In genomic region chr9:80155277-80155676, GRCm38 (mm10) we compare ENCODE assay signal across 8 mouse cellular contexts. TPM values are rescaled to one million over a fixed set of nuclear protein-coding genes. Genes with fewer than 3 reads are reported as not detected.
DNase-seq lines count a peak whose midpoint lies in the region; ATAC-seq and TF ChIP-seq lines count a peak whose summit lies in the region.

No protein-coding gene starts in this region.

- no peaks in the 10 kb centered on the region for H3K27me3 ChIP-seq in heart, embryonic 15.5 days

- no peak overlapping the region for H3K4me3 ChIP-seq in ES-E14 (ENCODE audit: insufficient read depth in 1 of 2, low read depth in 1 of 2, low read length in 2 of 2, poor library complexity in 1 of 2, severe bottlenecking in 1 of 2)
- no peak overlapping the region for H3K4me3 ChIP-seq in heart, embryonic 15.5 days

- no peak overlapping the region for H3K4me2 ChIP-seq in heart, embryonic 15.5 days

- in situ Hi-C loops in ES-E14 (cut with MboI; ENCODE audit: low sequenced_read_pairs in 2 of 2, unreplicated experiment in 2 of 2) = no loop called here

- H3K9me3 ChIP-seq in ES-E14 (ENCODE audit: control insufficient read depth, insufficient read depth, low read depth, low read length) = no peaks in the 10 kb centered on the region
- no peaks in the 10 kb centered on the region for H3K9me3 ChIP-seq in heart, embryonic 15.5 days (replicated peaks)

- peak; percentile 11 for DNase-seq in ES-E14 (ENCODE audit: low read depth, low spot score)
- peak; percentile 56 for DNase-seq in adrenal gland, postnatal 14 days
- DNase-seq in kidney, postnatal 25 days = peak; percentile 80 to 84
- peak; percentile 66 for DNase-seq in lung, postnatal 14 days
- no peak for DNase-seq in gastrocnemius, postnatal 25 days

- no peak overlapping the region for H3K9ac ChIP-seq in ES-E14 (ENCODE audit: insufficient read depth, low read depth, low read length, poor library complexity, severe bottlenecking)
- no peak overlapping the region for H3K9ac ChIP-seq in heart, embryonic 15.5 days

- WGBS in heart, embryonic 15.5 days = 79% methylated on average over 5 of the region's 5 CpGs

- no peak overlapping the region for H3K27ac ChIP-seq in ES-E14 (ENCODE audit: insufficient read depth, low read depth, low read length, poor library complexity, severe bottlenecking)
- no peak overlapping the region for H3K27ac ChIP-seq in heart, embryonic 15.5 days

- H3K4me1 ChIP-seq in ES-E14 (ENCODE audit: control insufficient read depth in 2 of 2, insufficient read depth in 2 of 2, low read length in 2 of 2, poor library complexity in 1 of 2) = 0 out of 4 replicates have a peak, but pooled peaks cover 0 to 2% of the 10 kb centered on the region in 2 experiments
- H3K4me1 ChIP-seq in heart, embryonic 15.5 days (replicated peaks) = no peaks in the 10 kb centered on the region

- peak; percentile 74 for ATAC-seq in heart, embryonic 15.5 days (replicated peaks; ENCODE audit: insufficient number of reproducible peaks, insufficient read depth, low FRiP score, low read depth)
- ATAC-seq in megakaryocyte progenitor cell, adult 5-6 weeks (replicated peaks; ENCODE audit: poor library complexity) = no peak
- no peak for ATAC-seq in inflammation-experienced regulatory T-cells, adult 6 months

- no peaks in the 10 kb centered on the region for H3K36me3 ChIP-seq in ES-E14 (ENCODE audit: control insufficient read depth, insufficient read depth, low read length, poor library complexity, severe bottlenecking)
- H3K36me3 ChIP-seq in heart, embryonic 15.5 days = peaks cover 10% of the 10 kb centered on the region; the same call in 1 of the 2 replicates

TF ChIP-seq in ES-E14, 5 proteins besides CTCF, POLR2A, EP300 and RAD21:
- TF ChIP-seq CHD2 (IDR thresholded peaks at IDR 0.05; ENCODE audit: low read depth, low read length) = no peak
- TF ChIP-seq ZC3H11A (IDR thresholded peaks at IDR 0.05; ENCODE audit: borderline replicate concordance, low read depth, low read length) = no peak
- TF ChIP-seq HCFC1 (IDR thresholded peaks at IDR 0.05; ENCODE audit: borderline replicate concordance, insufficient read depth, low read length) = no peak
- TF ChIP-seq ZNF384 (IDR thresholded peaks at IDR 0.05; ENCODE audit: low read depth, low read length) = no peak
- no peak for TF ChIP-seq MAFK (IDR thresholded peaks at IDR 0.05; ENCODE audit: insufficient read depth, low read depth, low read length)

RNA-seq across cellular contexts. Expression of gene Myo6, which starts 9.6 kb away (rescaled TPM):
- total RNA-seq in ES-E14 (2012; rRNA removed) = 7.0 and 9.0 TPM in 2 replicates
- total RNA-seq in adrenal gland, postnatal 14 days (2021) = 30.8 and 31.0 TPM in 2 replicates
- 9.6 and 10.2 TPM in 2 replicates for polyA plus RNA-seq in heart, embryonic 15.5 days (2015; fragmentation: Nextera tagmentation; extraction: Ambion mirVana)
- total RNA-seq in megakaryocyte progenitor cell, adult 5-6 weeks (2015) = 0.20 and 0.32 TPM in 2 replicates
- 2.3 and 2.7 TPM in 2 replicates for total RNA-seq in megakaryocyte progenitor cell, adult 5-6 weeks (2017)
- total RNA-seq in gastrocnemius, postnatal 25 days (2021) = 1 to 10 TPM; 7.5 to 8.1 TPM
- polyA plus RNA-seq in inflammation-experienced regulatory T-cells, adult 6 months (2017; shearing (Covaris generic)) = 10 to 100 TPM in 1 of 3 experiments, 1 to 10 TPM in 2; 1.3 to 34.9 (median 7.7) TPM
